Comparison of ENCODE assay signal across 25 mouse cellular contexts in the genomic region with DNA sequence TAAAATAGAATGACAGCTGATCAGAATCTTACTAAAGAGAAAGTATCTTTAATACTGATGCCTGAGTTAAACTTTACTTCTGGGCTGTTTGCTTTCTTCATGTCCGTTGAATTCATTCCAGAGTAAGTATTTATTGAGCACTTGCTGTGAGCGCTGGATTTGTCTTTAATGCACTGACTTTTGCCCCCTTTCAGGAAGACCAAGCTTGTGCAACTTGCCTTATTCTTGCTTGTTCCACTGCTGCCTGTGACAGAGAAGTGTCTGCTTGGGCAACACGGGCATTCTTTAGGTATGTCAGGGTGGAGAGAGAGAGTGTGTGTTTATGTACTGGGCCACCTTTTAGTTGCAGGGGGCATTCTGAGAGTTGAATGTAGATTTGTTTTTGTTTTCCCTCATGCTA.
"Had no signal": no experiment of that assay in that cellular context is flagged by ENCODE, and none has a peak within 500 bp of the region (broad histone marks: within the 10 kb centered on the region; RNA-seq: fewer than 3 reads in every experiment).

No protein-coding gene starts in this region.

- ATAC-seq: hindbrain, embryonic 16.5 days; inflammation-experienced regulatory T-cells, adult 6 months; intestine, embryonic 15.5 days; intestine, postnatal 0 days had no signal

- H3K4me2 ChIP-seq: heart, embryonic 12.5 days; hindbrain, embryonic 12.5 days; hindbrain, embryonic 14.5 days; intestine, embryonic 15.5 days; limb, embryonic 12.5 days; liver, embryonic 13.5 days had no signal

- H3K9me3 ChIP-seq: heart, embryonic 10.5 days; heart, embryonic 12.5 days; hindbrain, embryonic 10.5 days; hindbrain, embryonic 12.5 days; intestine, embryonic 15.5 days; limb, embryonic 10.5 days; limb, embryonic 12.5 days; liver, embryonic 13.5 days had no signal

- H3K27ac ChIP-seq: gastrocnemius, adult 2 months; heart, adult 2 months; heart, embryonic 10.5 days; hindbrain, embryonic 10.5 days; hindbrain, embryonic 12.5 days; hindbrain, embryonic 14.5 days; intestine, embryonic 15.5 days; layer of hippocampus, adult 2 months; left cerebral cortex, adult 2 months; limb, embryonic 10.5 days; limb, embryonic 12.5 days; liver, embryonic 13.5 days had no signal

- H3K4me3 ChIP-seq: gastrocnemius, adult 2 months; heart, adult 2 months; heart, embryonic 10.5 days; heart, embryonic 12.5 days; hindbrain, embryonic 10.5 days; hindbrain, embryonic 12.5 days; intestine, embryonic 15.5 days; layer of hippocampus, adult 2 months; left cerebral cortex, adult 2 months; limb, embryonic 10.5 days; limb, embryonic 12.5 days; liver, embryonic 13.5 days had no signal

- DNase-seq: gastrocnemius, adult 2 months; gastrocnemius, postnatal 10 days; gastrocnemius, postnatal 25 days; heart, adult 2 months; heart, postnatal 10 days; heart, postnatal 4 days; kidney, adult 18-20 months; kidney, adult 8-10 months; kidney, postnatal 10 days; kidney, postnatal 25 days; kidney, postnatal 4 days; liver, embryonic 13.5 days had no signal

- H3K9ac ChIP-seq: heart, embryonic 12.5 days; hindbrain, embryonic 12.5 days; hindbrain, embryonic 14.5 days; intestine, embryonic 15.5 days; limb, embryonic 12.5 days; liver, embryonic 13.5 days had no signal

- H3K27me3 ChIP-seq: heart, embryonic 12.5 days; hindbrain, embryonic 12.5 days; intestine, embryonic 15.5 days; limb, embryonic 12.5 days; liver, embryonic 13.5 days had no signal

- H3K4me1 ChIP-seq: heart, embryonic 10.5 days; heart, embryonic 12.5 days; hindbrain, embryonic 10.5 days; hindbrain, embryonic 12.5 days; intestine, embryonic 15.5 days; limb, embryonic 10.5 days; limb, embryonic 12.5 days; liver, embryonic 13.5 days had no signal
